Mouse (Mus musculus): ENCODE data around the gene Gria1. TPM values are rescaled to one million over a fixed set of nuclear protein-coding genes. Genes with fewer than 3 reads are reported as not detected.

Gene Gria1
- polyA plus RNA-seq, 1 experiment from 2014 or later: 0.99 TPM

DNA sequence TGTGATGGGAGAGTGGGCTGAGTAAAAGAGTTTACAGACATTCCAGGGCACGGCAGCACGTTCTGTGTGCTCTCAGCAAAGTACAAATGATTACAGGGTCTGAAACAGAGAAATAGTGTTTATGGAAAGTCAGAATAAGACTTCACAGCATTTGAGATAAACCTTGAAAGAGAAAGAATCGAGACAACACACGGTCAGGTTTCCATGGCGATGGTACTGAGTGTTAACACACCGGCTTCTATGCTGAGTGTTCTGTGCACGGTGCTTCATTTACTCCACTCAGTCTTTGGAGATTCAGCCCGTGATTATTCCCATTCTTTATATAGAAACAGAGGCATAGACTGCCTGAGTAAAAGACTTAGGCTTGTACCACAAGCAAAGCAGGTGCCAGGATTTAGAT, 143.8 kb downstream of the Gria1 start:
- Histone ChIP-seq H3K27ac (ENCODE audit: low read length) (no peak overlapping the region), H3K27me3 (ENCODE audit: insufficient read depth, low read length) (no peaks in the 10 kb centered on the region), H3K36me3 (ENCODE audit: insufficient read depth, low read length) (no peaks in the 10 kb centered on the region), H3K9me3 (ENCODE audit: low read length) (no peaks in the 10 kb centered on the region), H3K4me1 (ENCODE audit: insufficient read depth, low read length) (no peaks in the 10 kb centered on the region), H3K9ac (replicated peaks; ENCODE audit: low read length) (no peak overlapping the region), H3K4me2 (replicated peaks; ENCODE audit: low read depth, low read length) (no peak overlapping the region), H3K4me3 (ENCODE audit: low read length) (no peak overlapping the region)
- WGBS: 82% methylated on average over 8 of the region's 8 CpGs
- no peak for ATAC-seq (ENCODE audit: low FRiP score, low TSS enrichment)

GRCm38 (mm10) chr11:57159412-57159811, 148.2 kb downstream of the Gria1 start:
- no peaks in the 10 kb centered on the region for H3K27me3 ChIP-seq (ENCODE audit: insufficient read depth, low read length)
- no peak overlapping the region for H3K4me3 ChIP-seq (ENCODE audit: low read length)
- no peak overlapping the region for H3K27ac ChIP-seq (ENCODE audit: low read length)
- H3K4me1 ChIP-seq (ENCODE audit: insufficient read depth, low read length): no peaks in the 10 kb centered on the region
- H3K9ac ChIP-seq (replicated peaks; ENCODE audit: low read length): no peak overlapping the region
- no peaks in the 10 kb centered on the region for H3K9me3 ChIP-seq (ENCODE audit: low read length)
- no peak overlapping the region for H3K4me2 ChIP-seq (replicated peaks; ENCODE audit: low read depth, low read length)
- no peak for ATAC-seq (ENCODE audit: low FRiP score, low TSS enrichment)
- 62% methylated on average over 3 of the region's 3 CpGs for WGBS
- H3K36me3 ChIP-seq (ENCODE audit: insufficient read depth, low read length): no peaks in the 10 kb centered on the region

- Histone ChIP-seq H3K9me3 (ENCODE audit: low read length) (no peaks in the 10 kb centered on the region), H3K4me2 (replicated peaks; ENCODE audit: low read depth, low read length) (no peak overlapping the region), H3K27me3 (ENCODE audit: insufficient read depth, low read length) (no peaks in the 10 kb centered on the region), H3K36me3 (ENCODE audit: insufficient read depth, low read length) (no peaks in the 10 kb centered on the region), H3K9ac (replicated peaks; ENCODE audit: low read length) (no peak overlapping the region), H3K4me1 (ENCODE audit: insufficient read depth, low read length) (no peaks in the 10 kb centered on the region), H3K27ac (ENCODE audit: low read length) (no peak overlapping the region), H3K4me3 (ENCODE audit: low read length) (no peak overlapping the region)
- no peak for ATAC-seq (ENCODE audit: low FRiP score, low TSS enrichment)
- 96% methylated on average over 8 of the region's 8 CpGs for WGBS
Observed at GRCm38 (mm10) chr11:57160076-57160475, 148.9 kb downstream of the Gria1 start.

- H3K9me3 ChIP-seq (ENCODE audit: low read length): no peaks in the 10 kb centered on the region
- H3K4me3 ChIP-seq (ENCODE audit: low read length): no peak overlapping the region
- no peak overlapping the region for H3K9ac ChIP-seq (replicated peaks; ENCODE audit: low read length)
- no peak overlapping the region for H3K27ac ChIP-seq (ENCODE audit: low read length)
- H3K27me3 ChIP-seq (ENCODE audit: insufficient read depth, low read length): no peaks in the 10 kb centered on the region
- H3K36me3 ChIP-seq (ENCODE audit: insufficient read depth, low read length): no peaks in the 10 kb centered on the region
- 86% methylated on average over 6 of the region's 6 CpGs for WGBS
- H3K4me2 ChIP-seq (replicated peaks; ENCODE audit: low read depth, low read length): no peak overlapping the region
- no peaks in the 10 kb centered on the region for H3K4me1 ChIP-seq (ENCODE audit: insufficient read depth, low read length)
- ATAC-seq (ENCODE audit: low FRiP score, low TSS enrichment): no peak
Observed at GRCm38 (mm10) chr11:57162931-57163330, 151.7 kb downstream of the Gria1 start.

- Histone ChIP-seq H3K27me3 (ENCODE audit: insufficient read depth, low read length) (no peaks in the 10 kb centered on the region), H3K9me3 (ENCODE audit: low read length) (no peaks in the 10 kb centered on the region), H3K9ac (replicated peaks; ENCODE audit: low read length) (no peak overlapping the region), H3K27ac (ENCODE audit: low read length) (no peak overlapping the region), H3K4me1 (ENCODE audit: insufficient read depth, low read length) (no peaks in the 10 kb centered on the region), H3K4me3 (ENCODE audit: low read length) (no peak overlapping the region), H3K36me3 (ENCODE audit: insufficient read depth, low read length) (no peaks in the 10 kb centered on the region), H3K4me2 (replicated peaks; ENCODE audit: low read depth, low read length) (no peak overlapping the region)
- 66% methylated on average over 6 of the region's 6 CpGs for WGBS
- ATAC-seq (ENCODE audit: low FRiP score, low TSS enrichment): no peak
Observed at GRCm38 (mm10) chr11:57170058-57170457, 158.9 kb downstream of the Gria1 start.

DNA sequence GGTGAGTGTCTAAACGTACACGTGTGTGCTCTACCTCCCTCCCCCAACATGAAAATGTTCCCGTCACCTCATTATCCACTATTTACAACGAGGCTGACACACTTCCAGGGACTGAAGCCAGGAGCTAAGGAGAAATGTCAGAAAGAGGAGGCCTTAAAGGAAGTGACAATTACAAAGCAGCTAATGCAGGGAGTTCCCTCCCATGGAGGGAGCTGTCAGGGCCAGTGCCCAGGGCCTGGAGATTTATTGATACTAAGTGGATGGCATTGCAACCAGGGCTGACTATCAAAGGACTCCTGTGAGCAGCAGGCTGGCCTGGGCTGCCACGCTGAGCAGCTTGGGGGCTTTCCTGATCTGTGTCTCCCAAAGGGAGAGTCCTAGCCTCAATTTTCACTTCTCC, 163.0 kb downstream of the Gria1 start:
- no peak overlapping the region for H3K9ac ChIP-seq (replicated peaks; ENCODE audit: low read length)
- H3K27me3 ChIP-seq (ENCODE audit: insufficient read depth, low read length): no peaks in the 10 kb centered on the region
- H3K4me1 ChIP-seq (ENCODE audit: insufficient read depth, low read length): no peaks in the 10 kb centered on the region
- H3K36me3 ChIP-seq (ENCODE audit: insufficient read depth, low read length): no peaks in the 10 kb centered on the region
- H3K4me3 ChIP-seq (ENCODE audit: low read length): no peak overlapping the region
- no peaks in the 10 kb centered on the region for H3K9me3 ChIP-seq (ENCODE audit: low read length)
- no peak overlapping the region for H3K27ac ChIP-seq (ENCODE audit: low read length)
- H3K4me2 ChIP-seq (replicated peaks; ENCODE audit: low read depth, low read length): no peak overlapping the region
- no peak for ATAC-seq (ENCODE audit: low FRiP score, low TSS enrichment)
- WGBS: 39% methylated on average over 5 of the region's 5 CpGs

DNA sequence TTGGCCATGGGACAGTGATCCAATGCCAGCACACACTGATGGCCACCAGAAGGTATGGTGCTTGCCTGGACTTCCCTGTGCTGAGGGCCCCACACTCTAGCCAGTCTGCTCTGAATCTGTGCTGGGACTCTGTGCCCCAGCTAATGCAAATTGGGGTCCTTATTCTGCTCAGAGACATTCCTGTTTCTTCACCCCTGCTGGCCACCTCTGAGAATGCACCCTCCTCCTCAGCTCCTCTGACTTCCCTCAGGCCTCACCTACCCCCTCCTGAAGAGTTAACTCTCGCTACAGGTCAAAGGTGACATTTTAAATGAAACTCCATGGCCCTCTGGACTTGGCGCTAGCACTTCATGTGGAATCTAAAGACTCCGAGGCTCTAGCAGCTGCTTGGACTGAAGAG, 165.4 kb downstream of the Gria1 start:
- Histone ChIP-seq H3K4me2 (replicated peaks; ENCODE audit: low read depth, low read length) (no peak overlapping the region), H3K36me3 (ENCODE audit: insufficient read depth, low read length) (no peaks in the 10 kb centered on the region), H3K27ac (ENCODE audit: low read length) (no peak overlapping the region), H3K4me3 (ENCODE audit: low read length) (no peak overlapping the region), H3K9me3 (ENCODE audit: low read length) (no peaks in the 10 kb centered on the region), H3K27me3 (ENCODE audit: insufficient read depth, low read length) (no peaks in the 10 kb centered on the region), H3K9ac (replicated peaks; ENCODE audit: low read length) (no peak overlapping the region), H3K4me1 (ENCODE audit: insufficient read depth, low read length) (no peaks in the 10 kb centered on the region)
- no peak for ATAC-seq (ENCODE audit: low FRiP score, low TSS enrichment)
- 30% methylated on average over 3 of the region's 3 CpGs for WGBS

- Histone ChIP-seq H3K27ac (ENCODE audit: low read length) (no peak overlapping the region), H3K27me3 (ENCODE audit: insufficient read depth, low read length) (no peaks in the 10 kb centered on the region), H3K4me1 (ENCODE audit: insufficient read depth, low read length) (no peaks in the 10 kb centered on the region), H3K36me3 (ENCODE audit: insufficient read depth, low read length) (no peaks in the 10 kb centered on the region), H3K9ac (replicated peaks; ENCODE audit: low read length) (no peak overlapping the region), H3K4me3 (ENCODE audit: low read length) (no peak overlapping the region), H3K4me2 (replicated peaks; ENCODE audit: low read depth, low read length) (no peak overlapping the region), H3K9me3 (ENCODE audit: low read length) (no peaks in the 10 kb centered on the region)
- ATAC-seq (ENCODE audit: low FRiP score, low TSS enrichment): no peak
- WGBS: 86% methylated on average over 4 of the region's 4 CpGs
Observed at GRCm38 (mm10) chr11:57184216-57184615, 173.0 kb downstream of the Gria1 start.

GRCm38 (mm10) chr11:57185110-57185509, 173.9 kb downstream of the Gria1 start:
- Histone ChIP-seq H3K4me1 (ENCODE audit: insufficient read depth, low read length) (no peaks in the 10 kb centered on the region), H3K9ac (replicated peaks; ENCODE audit: low read length) (no peak overlapping the region), H3K27me3 (ENCODE audit: insufficient read depth, low read length) (no peaks in the 10 kb centered on the region), H3K27ac (ENCODE audit: low read length) (no peak overlapping the region), H3K4me3 (ENCODE audit: low read length) (no peak overlapping the region), H3K36me3 (ENCODE audit: insufficient read depth, low read length) (no peaks in the 10 kb centered on the region), H3K9me3 (ENCODE audit: low read length) (no peaks in the 10 kb centered on the region), H3K4me2 (replicated peaks; ENCODE audit: low read depth, low read length) (no peak overlapping the region)
- no peak for ATAC-seq (ENCODE audit: low FRiP score, low TSS enrichment)

DNA sequence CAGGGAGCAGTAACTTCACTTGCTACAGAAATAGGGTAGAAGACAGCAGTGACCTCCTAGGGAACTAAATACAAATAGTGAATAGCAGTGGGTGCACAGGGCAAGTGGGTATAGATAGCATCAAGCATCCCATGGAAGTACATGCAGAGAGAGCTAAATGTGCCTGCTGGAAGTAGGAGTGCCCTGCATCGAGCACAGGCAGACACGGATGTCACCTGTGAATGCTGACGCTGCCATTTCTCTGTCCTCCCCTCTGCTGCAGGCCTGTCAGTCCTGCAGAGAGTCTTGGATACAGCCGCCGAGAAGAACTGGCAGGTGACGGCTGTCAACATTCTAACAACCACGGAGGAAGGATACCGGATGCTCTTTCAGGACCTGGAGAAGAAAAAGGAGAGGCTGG, 178.2 kb downstream of the Gria1 start:
- Histone ChIP-seq H3K9ac (replicated peaks; ENCODE audit: low read length) (no peak overlapping the region), H3K4me2 (replicated peaks; ENCODE audit: low read depth, low read length) (no peak overlapping the region), H3K27me3 (ENCODE audit: insufficient read depth, low read length) (no peaks in the 10 kb centered on the region), H3K9me3 (ENCODE audit: low read length) (no peaks in the 10 kb centered on the region), H3K4me1 (ENCODE audit: insufficient read depth, low read length) (no peaks in the 10 kb centered on the region), H3K4me3 (ENCODE audit: low read length) (no peak overlapping the region), H3K27ac (ENCODE audit: low read length) (no peak overlapping the region), H3K36me3 (ENCODE audit: insufficient read depth, low read length) (no peaks in the 10 kb centered on the region)
- 79% methylated on average over 8 of the region's 8 CpGs for whole genome bisulfite sequencing
- ATAC-seq (ENCODE audit: low FRiP score, low TSS enrichment): no peak

GRCm38 (mm10) chr11:57194746-57195145, 183.6 kb downstream of the Gria1 start:
- H3K27ac ChIP-seq (ENCODE audit: low read length): no peak overlapping the region
- WGBS: 79% methylated on average over 5 of the region's 5 CpGs
- no peaks in the 10 kb centered on the region for H3K27me3 ChIP-seq (ENCODE audit: insufficient read depth, low read length)
- peaks cover 4% of the 10 kb centered on the region; the same call in 1 of the 2 replicates for H3K9me3 ChIP-seq (ENCODE audit: low read length)
- H3K9ac ChIP-seq (replicated peaks; ENCODE audit: low read length): no peak overlapping the region
- no peaks in the 10 kb centered on the region for H3K36me3 ChIP-seq (ENCODE audit: insufficient read depth, low read length)
- no peak overlapping the region for H3K4me3 ChIP-seq (ENCODE audit: low read length)
- H3K4me2 ChIP-seq (replicated peaks; ENCODE audit: low read depth, low read length): no peak overlapping the region
- H3K4me1 ChIP-seq (ENCODE audit: insufficient read depth, low read length): no peaks in the 10 kb centered on the region
- ATAC-seq (ENCODE audit: low FRiP score, low TSS enrichment): no peak

Data from kidney, embryonic 16.5 days (tissue).